Mouse (Mus musculus) CH12.LX (cell line): ENCODE measurements around the gene Ntn3. TPM values are rescaled to one million over a fixed set of nuclear protein-coding genes. Genes with fewer than 3 reads are reported as not detected.

Experiments
- DNase-seq: peaks from one replicate; pipeline ENCODE4 v3.0.0-alpha.2; 2013; ENCODE audit errors: extremely low read depth
- H3K27ac ChIP-seq: 2 replicates; pipeline ENCODE4 v1.5.1; 2012; ENCODE audit warnings: low read depth, mild to moderate bottlenecking, control low read depth, moderate library complexity; ENCODE audit not compliant: insufficient read depth
- H3K27me3 ChIP-seq: replicated peaks from 2 replicates; pipeline ENCODE3; 2012; ENCODE audit warnings: inconsistent platforms
- H3K36me3 ChIP-seq, 2 experiments: replicated peaks in 1 of 2; 2 replicates each; pipeline versions ENCODE3 to v1.6.1; 2012; ENCODE audit warnings: inconsistent platforms in 1 of 2, low read length in 1 of 2, mild to moderate bottlenecking in 1 of 2, mixed read lengths in 1 of 2, moderate library complexity in 1 of 2; ENCODE audit not compliant: control insufficient read depth in 1 of 2, insufficient read depth in 1 of 2
- H3K4me1 ChIP-seq, 2 experiments: 2 replicates each; pipeline ENCODE4 v1.6.1; 2012; ENCODE audit warnings: inconsistent platforms in 1 of 2, moderate library complexity in 1 of 2; ENCODE audit not compliant: insufficient read depth in 2 of 2, control insufficient read depth in 1 of 2
- H3K4me2 ChIP-seq: 2 replicates; pipeline ENCODE4 v1.6.1; 2012; ENCODE audit warnings: low read depth, mild to moderate bottlenecking, control low read depth; ENCODE audit not compliant: poor library complexity, insufficient read depth, severe bottlenecking
- H3K4me3 ChIP-seq, 3 experiments: fragments of 150-350 bp in 1 of 3; sonication (generic) in 1 of 3; replicated peaks in 1 of 3; 2 replicates each; pipeline versions ENCODE3 to v1.5.1; 2011 to 2012; ENCODE audit warnings: low read depth in 2 of 3, low read length in 2 of 3, mild to moderate bottlenecking in 2 of 3, moderate library complexity in 2 of 3, control low read depth in 1 of 3, improper control_type of control experiment in 1 of 3, inconsistent platforms in 1 of 3, mixed read lengths in 1 of 3; ENCODE audit not compliant: poor library complexity in 1 of 3
- H3K79me2 ChIP-seq: replicated peaks from 2 replicates; pipeline ENCODE4 v1.6.1; 2012; ENCODE audit warnings: mild to moderate bottlenecking, moderate library complexity; ENCODE audit not compliant: control insufficient read depth, poor library complexity, insufficient read depth, severe bottlenecking; ENCODE audit errors: extremely low read depth
- H3K9ac ChIP-seq: 2 replicates; pipeline ENCODE4 v1.6.1; 2012; ENCODE audit warnings: low read depth, mild to moderate bottlenecking, control low read depth, moderate library complexity; ENCODE audit not compliant: insufficient read depth
- H3K9me3 ChIP-seq: replicated peaks from 2 replicates; pipeline ENCODE3; 2012; ENCODE audit warnings: low read length, inconsistent platforms, mixed read lengths
- E2F4 ChIP-seq: IDR thresholded peaks from 2 replicates; pipeline ENCODE4 v1.6.1; 2011; ENCODE audit warnings: low read depth, low read length, improper control_type of control experiment; ENCODE audit not compliant: insufficient replicate concordance
- ELF1 ChIP-seq: IDR thresholded peaks from 2 replicates; pipeline ENCODE4 v1.6.1; 2014; ENCODE audit warnings: low read depth, mild to moderate bottlenecking, inconsistent platforms, low read length, improper control_type of control experiment
- EP300 ChIP-seq: IDR thresholded peaks from 2 replicates; pipeline ENCODE4 v1.6.1; 2011; ENCODE audit warnings: low read length, improper control_type of control experiment
- KAT2A ChIP-seq: IDR thresholded peaks from 2 replicates; pipeline ENCODE4 v1.6.1; 2012; ENCODE audit warnings: low read length, improper control_type of control experiment, inconsistent platforms; ENCODE audit not compliant: insufficient replicate concordance
- MAFK ChIP-seq: IDR thresholded peaks from 2 replicates; pipeline ENCODE4 v1.6.1; 2011; ENCODE audit warnings: low read length, improper control_type of control experiment; ENCODE audit not compliant: insufficient replicate concordance
- MXI1 ChIP-seq: IDR thresholded peaks from 2 replicates; pipeline ENCODE4 v1.6.1; 2011; ENCODE audit warnings: mild to moderate bottlenecking, low read depth, low read length, improper control_type of control experiment
- NELFE ChIP-seq: IDR thresholded peaks from 2 replicates; pipeline ENCODE4 v1.6.1; 2011; ENCODE audit warnings: low read depth, low read length, improper control_type of control experiment
- POLR2AphosphoS2 ChIP-seq: IDR thresholded peaks from 2 replicates; pipeline ENCODE4 v1.6.1; 2011; ENCODE audit warnings: low read depth, low read length, improper control_type of control experiment
- RAD21 ChIP-seq: IDR thresholded peaks from 2 replicates; pipeline ENCODE4 v1.6.1; 2011; ENCODE audit warnings: low read depth, mild to moderate bottlenecking, low read length, improper control_type of control experiment, moderate library complexity
- SIN3A ChIP-seq: IDR thresholded peaks from 2 replicates; pipeline ENCODE4 v1.6.1; 2012; ENCODE audit warnings: low read length, improper control_type of control experiment, inconsistent platforms
- SMC3 ChIP-seq: IDR thresholded peaks from 2 replicates; pipeline ENCODE4 v1.6.1; 2011; ENCODE audit warnings: low read depth, low read length, improper control_type of control experiment
- TBP ChIP-seq: conservative IDR thresholded peaks from 2 replicates; pipeline ENCODE4 v1.6.1; 2011; ENCODE audit warnings: low read depth, low read length, improper control_type of control experiment
- TCF12 ChIP-seq: IDR thresholded peaks from 2 replicates; pipeline ENCODE4 v1.6.1; 2014; ENCODE audit warnings: low read depth, mild to moderate bottlenecking, inconsistent platforms, low read length, improper control_type of control experiment
- USF1 ChIP-seq: IDR thresholded peaks from 2 replicates; pipeline ENCODE4 v1.6.1; 2014; ENCODE audit warnings: low read depth, mild to moderate bottlenecking, inconsistent platforms, low read length, improper control_type of control experiment
- USF2 ChIP-seq: conservative IDR thresholded peaks from 2 replicates; pipeline ENCODE4 v1.6.1; 2011; ENCODE audit warnings: low read depth, low read length, improper control_type of control experiment
- dilution Hi-C: fragments of 300-500 bp; cut with MboI; formaldehyde crosslinking; loops from 2 replicates; pipeline ENCODE4 v1.14.3; 2020; ENCODE audit warnings: low sequenced_read_pairs; ENCODE audit not compliant: extremely low pct_unique_long_range_greater_than_20kb, extremely low pct_ligation_motif_present
- in situ Hi-C: fragments of 300-500 bp; cut with MboI; formaldehyde crosslinking; loops from 3 replicates; pipeline ENCODE4 v1.14.3; 2019; ENCODE audit warnings: low sequenced_read_pairs, low pct_ligation_motif_present, low pct_unique_long_range_greater_than_20kb, mixed read lengths
- polyA plus RNA-seq: library from polyadenylated mRNA; unstranded; fragments of >175 nt; gene quantifications from 2 replicates; pipeline ENCODE4 v1.2.1, GENCODE M21; 2012; ENCODE audit warnings: low read depth; ENCODE audit not compliant: insufficient read length
- total RNA-seq, 2 experiments: library from RNA; depleted of rRNA; stranded (reverse); fragments of 300-350 nt in 1 of 2; fragments of >200 nt in 1 of 2; gene quantifications; 2 replicates each; pipeline ENCODE4 v1.2.3; 2012 to 2014

Gene Ntn3
- total and polyA plus RNA-seq, 3 experiments: 0.08 to 0.10 TPM; not detected in 1

- no peak for DNase-seq
- Histone ChIP-seq H3K9me3 (no peaks in the 10 kb centered on the region), H3K4me2 (no peak overlapping the region), H3K36me3 (peaks cover 5 to 20% of the 10 kb centered on the region in 2 experiments), H3K4me1 (peaks cover 7 to 8% of the 10 kb centered on the region in 2 experiments), H3K9ac (no peak overlapping the region), H3K79me2 (no peaks in the 10 kb centered on the region), H3K4me3 (no peak overlapping the region), H3K27me3 (peaks cover 2% of the 10 kb centered on the region), H3K27ac (no peak overlapping the region)
- dilution Hi-C loops: no loop called here
- no peak for TF ChIP-seq EP300
- 0 out of 2 replicates have a peak, but pooled peaks have one; percentile 40 for TF ChIP-seq MAFK
- in situ Hi-C loops: no loop called here
Observed at GRCm38 (mm10) chr17:24210591-24210990, 1.3 kb upstream of the Ntn3 start.

- dilution Hi-C loops (no loop called here), in situ Hi-C loops (no loop called here)
- Histone ChIP-seq H3K27ac (no peak overlapping the region), H3K79me2 (no peaks in the 10 kb centered on the region), H3K9me3 (no peaks in the 10 kb centered on the region), H3K9ac (no peak overlapping the region), H3K36me3 (peaks cover 3 to 14% of the 10 kb centered on the region in 2 experiments), H3K4me1 (peaks cover 8 to 10% of the 10 kb centered on the region in 2 experiments)
- TF ChIP-seq TCF12: no peak
- TF ChIP-seq E2F4: no peak
- no peak for TF ChIP-seq USF1
- TF ChIP-seq, all 38 proteins: peak for 0
- H3K4me2 ChIP-seq: no peak overlapping the region
- no peak overlapping the region for H3K4me3 ChIP-seq
- H3K27me3 ChIP-seq: peaks cover 2% of the 10 kb centered on the region
- DNase-seq: no peak
Observed at GRCm38 (mm10) chr17:24209916-24210240, 547 bp upstream of the Ntn3 start.

- TF ChIP-seq TBP (no peak), ELF1 (no peak), EP300 (no peak), MXI1 (no peak), SIN3A (no peak), SMC3 (no peak), USF2 (no peak), MAFK (no peak), TCF12 (no peak), KAT2A (no peak), RAD21 (no peak), POLR2AphosphoS2 (no peak), NELFE (no peak)
- no peak overlapping the region for H3K27ac ChIP-seq
- dilution Hi-C loops: no loop called here
- peaks cover 2% of the 10 kb centered on the region for H3K27me3 ChIP-seq
- in situ Hi-C loops: no loop called here
- H3K4me2 ChIP-seq: no peak overlapping the region
- DNase-seq: no peak
- H3K9me3 ChIP-seq: no peaks in the 10 kb centered on the region
- H3K79me2 ChIP-seq: no peaks in the 10 kb centered on the region
- no peak overlapping the region for H3K9ac ChIP-seq
- H3K36me3 ChIP-seq: peaks cover 0 to 8% of the 10 kb centered on the region in 2 experiments
- H3K4me3 ChIP-seq: no peak overlapping the region
- H3K4me1 ChIP-seq: peaks cover 13 to 22% of the 10 kb centered on the region in 2 experiments
Observed at GRCm38 (mm10) chr17:24208641-24209042, 689 bp downstream of the Ntn3 start.
